Mouse (Mus musculus): ENCODE results near the gene Dcaf15.

Dcaf15 gene

GRCm38 (mm10) chr8:84104697-84105609 lies at the start of gene Dcaf15:
Gene Dcaf15, minus strand, starts transcription at chr8:84104768.
- peak; percentile 97 for DNase-seq (ENCODE audit: extremely low spot score, low spot score)

GRCm38 (mm10) chr8:84149181-84149580 lies 44.6 kb upstream of the Dcaf15 start:
- DNase-seq (ENCODE audit: extremely low spot score, low spot score): no peak

DNA sequence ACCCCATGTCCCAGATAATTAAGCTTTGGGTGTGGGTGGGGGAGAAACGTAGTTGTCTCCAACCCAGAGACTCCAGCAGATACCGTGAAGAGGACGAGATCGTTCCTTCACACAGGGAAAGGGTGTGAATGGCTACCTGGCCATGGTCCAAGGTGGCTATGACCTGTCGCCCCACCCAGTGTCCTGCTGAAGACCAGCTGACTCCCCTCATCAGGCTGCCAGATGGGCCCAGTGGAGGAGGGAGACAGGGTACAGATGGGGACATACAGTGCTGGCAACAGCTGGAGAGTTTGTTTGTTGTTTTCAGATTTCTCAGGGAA lies 43.9 kb upstream of the Dcaf15 start:
- no peak for DNase-seq (ENCODE audit: extremely low spot score, low spot score)

- peak; percentile 85 for DNase-seq (ENCODE audit: extremely low spot score, low spot score)
Observed at GRCm38 (mm10) chr8:84147769-84148530, 43.4 kb upstream of the Dcaf15 start, which contains the start of the genes Cc2d1a and 4930432K21Rik. Gene Cc2d1a, minus strand, starts transcription at chr8:84147936. Gene 4930432K21Rik, plus strand, starts transcription at chr8:84148025.

- DNase-seq (ENCODE audit: extremely low spot score, low spot score): no peak
Observed at GRCm38 (mm10) chr8:84147324-84147766, 42.8 kb upstream of the Dcaf15 start.

- DNase-seq (ENCODE audit: extremely low spot score, low spot score): no peak
Observed at GRCm38 (mm10) chr8:84144636-84145245, 40.2 kb upstream of the Dcaf15 start.

GRCm38 (mm10) chr8:84140838-84141237 lies 36.3 kb upstream of the Dcaf15 start:
- no peak for DNase-seq (ENCODE audit: extremely low spot score, low spot score)

DNA sequence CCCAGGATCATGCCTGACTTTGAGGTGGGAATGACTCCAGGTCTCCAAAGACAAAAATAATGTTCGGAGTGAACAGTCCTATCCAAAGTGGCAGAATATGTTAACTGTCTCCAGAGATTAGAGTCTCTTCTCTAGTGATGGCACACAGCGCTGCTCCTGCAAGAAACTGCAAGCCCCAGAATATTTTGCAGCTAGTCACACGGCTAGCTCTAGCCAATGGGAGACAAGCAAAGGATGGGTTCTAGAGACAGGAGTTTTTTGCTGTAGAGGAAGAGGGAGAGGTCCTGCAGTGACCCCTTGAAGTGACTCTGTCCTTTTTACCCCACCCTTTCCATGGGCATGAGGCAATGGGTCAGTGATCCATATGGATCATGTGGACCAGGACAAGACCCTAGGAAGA lies 33.3 kb upstream of the Dcaf15 start:
- DNase-seq (ENCODE audit: extremely low spot score, low spot score): no peak

- DNase-seq (ENCODE audit: extremely low spot score, low spot score): no peak
Observed at GRCm38 (mm10) chr8:84132225-84132624, 27.7 kb upstream of the Dcaf15 start.

GRCm38 (mm10) chr8:84130806-84131205 lies 26.2 kb upstream of the Dcaf15 start:
- DNase-seq (ENCODE audit: extremely low spot score, low spot score): no peak

DNA sequence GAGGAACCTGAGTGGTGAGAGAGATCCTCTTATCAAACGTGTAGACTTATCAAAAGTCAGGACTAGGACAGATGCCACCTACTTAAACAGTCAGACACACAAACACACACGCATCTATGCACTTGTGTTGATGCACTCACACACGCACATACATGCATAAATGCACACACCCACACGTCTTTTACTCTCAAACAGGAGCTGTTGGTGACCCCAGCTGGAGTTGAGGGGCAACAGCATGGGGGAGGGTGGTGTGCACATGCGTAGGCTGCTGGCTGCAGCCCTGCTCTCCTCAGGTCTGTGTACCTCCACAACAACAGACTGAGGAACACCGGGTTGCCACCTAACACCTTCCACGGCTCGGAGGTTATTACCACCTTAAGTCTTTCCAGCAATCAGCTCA lies 23.7 kb upstream of the Dcaf15 start:
- DNase-seq (ENCODE audit: extremely low spot score, low spot score): no peak

DNA sequence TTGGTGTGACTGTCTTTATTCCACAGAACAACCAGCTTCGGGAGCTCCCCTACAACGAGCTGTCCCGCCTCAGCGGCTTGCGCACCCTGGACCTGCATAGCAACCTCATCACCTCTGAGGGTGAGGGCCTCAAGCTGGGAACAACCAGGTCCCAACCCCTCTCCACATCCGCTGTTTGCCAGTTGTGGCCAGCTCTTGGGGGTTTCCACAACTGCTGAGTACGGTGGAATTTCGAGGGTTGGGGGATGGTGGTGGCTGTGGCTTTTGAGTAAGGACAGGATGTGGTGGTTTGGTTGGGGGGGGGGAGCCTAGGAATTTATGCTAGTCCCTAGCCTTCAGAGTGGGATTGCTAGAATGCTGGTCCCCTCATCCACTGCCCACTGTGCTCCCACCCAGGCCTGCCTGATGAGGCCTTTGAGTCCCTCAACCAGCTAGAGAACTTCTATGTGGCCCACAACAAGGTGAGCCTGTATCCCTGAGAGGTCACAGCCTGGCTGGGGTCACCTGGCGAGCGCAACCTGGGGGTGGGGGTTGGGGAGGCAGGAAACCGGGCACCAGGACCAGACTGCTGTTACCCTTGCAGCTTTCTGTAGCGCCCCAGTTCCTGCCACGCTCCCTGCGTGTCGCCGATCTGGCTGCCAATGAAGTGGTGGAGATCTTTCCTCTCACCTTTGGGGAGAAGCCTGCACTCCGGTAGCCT lies 22.8 kb upstream of the Dcaf15 start:
- DNase-seq (ENCODE audit: extremely low spot score, low spot score): no peak

DNA sequence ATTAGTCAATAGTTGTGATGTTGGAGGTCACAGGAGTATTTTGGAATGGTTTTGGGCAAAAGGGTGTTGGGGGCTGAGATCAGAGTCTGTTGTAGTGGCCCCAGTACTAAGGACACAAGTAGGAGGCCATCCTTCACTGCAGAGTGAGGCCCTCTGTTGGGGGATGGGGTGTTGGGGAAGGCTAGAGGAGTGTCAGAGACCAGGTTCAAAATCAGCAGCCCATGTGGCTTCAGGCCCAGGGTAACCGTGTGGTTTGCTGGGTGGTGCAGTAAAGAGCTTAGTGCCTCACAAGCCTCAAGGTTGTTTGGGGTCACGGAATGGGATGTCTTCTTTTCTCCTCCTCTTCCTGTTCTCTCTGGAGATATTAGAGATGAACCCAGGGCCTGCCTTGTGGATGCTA lies 22.2 kb upstream of the Dcaf15 start:
- DNase-seq (ENCODE audit: extremely low spot score, low spot score): no peak

DNA sequence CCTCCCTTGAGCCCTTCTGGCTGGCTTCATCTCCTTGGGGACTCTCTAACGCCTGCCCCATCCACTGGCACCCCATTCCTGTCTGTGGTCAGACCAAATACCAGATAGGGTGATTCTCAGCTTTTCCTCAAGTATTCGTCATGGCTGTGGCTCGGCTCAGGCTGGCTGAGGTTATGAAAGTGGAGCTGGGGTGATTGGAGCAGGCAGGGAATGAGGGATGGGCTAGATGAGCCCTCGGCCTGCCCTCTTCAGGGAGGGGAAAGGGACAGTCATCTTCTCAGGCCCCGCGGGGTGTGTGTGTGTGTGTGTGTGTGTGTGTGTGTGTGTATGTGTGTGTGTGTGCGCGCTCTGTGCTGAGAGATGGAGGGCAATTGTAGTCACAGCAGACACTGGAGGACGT lies 21.1 kb upstream of the Dcaf15 start, which contains the start of gene Podnl1:
Podnl1 (plus strand) TSS at position 334 of the 400 bp plus-strand sequence.
- DNase-seq (ENCODE audit: extremely low spot score, low spot score): no peak

DNA sequence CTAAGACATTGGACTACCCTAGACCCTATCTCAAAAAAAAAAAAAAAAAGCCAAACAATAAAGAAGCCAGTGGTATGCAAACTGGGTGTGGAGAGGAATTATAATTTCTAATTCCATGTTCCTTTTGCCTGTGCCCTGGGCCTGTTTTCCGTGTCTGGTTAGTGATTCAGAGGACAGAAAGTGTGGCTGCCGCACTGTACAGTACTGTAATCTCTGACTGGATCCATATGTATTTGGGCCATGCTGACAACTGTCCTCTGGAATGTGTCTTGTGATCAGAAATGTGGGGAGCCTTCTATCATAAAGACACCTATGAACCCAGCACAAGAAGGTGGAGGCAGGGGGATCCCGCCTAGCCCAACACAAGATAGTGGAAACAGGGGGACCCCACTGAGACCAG lies 17.6 kb upstream of the Dcaf15 start:
- DNase-seq (ENCODE audit: extremely low spot score, low spot score): no peak

- DNase-seq (ENCODE audit: extremely low spot score, low spot score): no peak
Observed at GRCm38 (mm10) chr8:84115646-84116045, 11.1 kb upstream of the Dcaf15 start.

- DNase-seq (ENCODE audit: extremely low spot score, low spot score): no peak
Observed at GRCm38 (mm10) chr8:84106216-84107040, 1.9 kb upstream of the Dcaf15 start.

DNA sequence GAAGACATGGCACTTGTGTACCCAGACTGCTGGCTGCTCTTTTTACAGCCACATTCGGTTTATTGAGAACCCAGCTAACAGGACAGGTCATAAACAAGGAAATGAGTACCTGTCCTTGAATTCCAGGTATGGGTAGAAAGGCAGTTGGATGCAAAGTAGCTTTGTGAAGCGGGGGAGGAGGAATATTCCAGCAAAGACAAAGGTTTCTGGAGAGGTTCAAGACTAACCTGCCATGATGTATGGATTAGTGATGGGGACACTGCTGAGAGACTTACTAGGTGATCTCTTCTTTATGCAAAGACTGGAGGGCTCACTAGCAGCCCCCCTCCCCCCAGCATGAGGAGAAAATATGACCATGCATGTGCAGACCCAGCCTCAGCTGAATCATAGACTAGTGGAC lies 1.1 kb upstream of the Dcaf15 start:
- no peak for DNase-seq (ENCODE audit: extremely low spot score, low spot score)

DNA sequence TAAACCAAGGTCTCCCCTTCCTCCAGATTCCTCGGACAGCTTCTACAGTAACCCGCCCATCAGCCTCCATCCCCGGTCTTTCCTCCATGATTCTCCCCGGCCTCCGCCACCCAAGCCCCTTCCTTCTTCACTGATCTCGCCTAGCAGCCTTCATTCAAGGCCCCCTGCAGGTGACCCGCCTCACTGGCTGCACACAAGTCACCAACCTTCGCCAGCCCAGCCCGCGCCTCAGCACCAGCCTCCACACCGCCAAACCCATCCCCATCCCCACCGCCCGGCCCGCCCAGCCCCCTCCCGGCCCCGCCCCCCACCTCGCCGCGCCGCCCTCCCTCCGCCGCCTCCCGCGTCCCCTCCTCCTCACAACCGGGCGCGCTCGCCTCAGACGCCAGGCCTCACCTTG lies 347 bp downstream of the Dcaf15 start:
- DNase-seq (ENCODE audit: extremely low spot score, low spot score): no peak

GRCm38 (mm10) chr8:84103601-84104000 lies 967 bp downstream of the Dcaf15 start:
- DNase-seq (ENCODE audit: extremely low spot score, low spot score): no peak

Measured in neural tube, embryonic 10.5 days (tissue).